Mouse (Mus musculus) brain, embryonic 18.5 days (tissue): ENCODE data around the gene Plac1.

ENCODE experiments used
- DNase-seq: peaks from one replicate; pipeline ENCODE4 v3.0.0-alpha.2; 2012; ENCODE audit warnings: low read depth, low spot score

Gene Plac1

DNA sequence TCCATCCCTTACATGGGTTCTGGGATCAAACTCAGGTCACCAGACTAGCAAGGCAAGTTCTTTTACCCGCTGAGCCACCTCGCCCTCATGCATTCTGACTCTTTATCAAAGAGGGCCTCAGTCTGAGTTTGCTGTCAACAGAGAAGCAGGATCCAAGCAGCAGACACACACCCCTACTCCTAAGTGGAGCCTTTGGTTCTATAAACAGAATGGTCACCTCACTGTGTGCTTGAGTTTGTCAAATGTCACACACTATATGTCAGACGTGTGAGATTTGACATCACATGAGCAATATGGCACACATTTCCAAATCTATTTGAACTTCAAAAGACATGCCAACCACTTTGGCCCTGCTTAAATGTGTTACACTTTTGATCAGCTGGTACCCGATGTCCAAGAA lies 42.2 kb downstream of the Plac1 start:
- no peak for DNase-seq

DNA sequence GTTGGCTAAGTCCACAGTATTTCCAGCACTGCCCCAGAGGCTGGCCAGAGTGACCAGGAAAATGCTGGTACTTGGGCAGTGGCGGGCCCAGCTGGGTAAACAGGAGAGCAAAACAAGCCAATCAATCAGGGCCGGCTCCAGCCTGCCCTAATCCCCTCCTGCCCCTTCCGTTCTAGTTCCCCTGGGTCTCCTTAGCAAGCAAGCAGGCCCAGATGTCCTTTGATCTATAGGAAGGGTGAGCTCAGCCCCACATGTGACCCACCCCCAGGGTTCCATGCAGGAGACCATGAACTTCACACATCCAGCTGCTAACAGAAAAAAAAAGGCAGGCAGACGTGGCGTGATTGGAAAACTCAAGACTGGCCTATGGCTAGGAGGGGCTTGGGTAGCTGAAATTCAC lies 43.5 kb downstream of the Plac1 start:
- no peak for DNase-seq

DNA sequence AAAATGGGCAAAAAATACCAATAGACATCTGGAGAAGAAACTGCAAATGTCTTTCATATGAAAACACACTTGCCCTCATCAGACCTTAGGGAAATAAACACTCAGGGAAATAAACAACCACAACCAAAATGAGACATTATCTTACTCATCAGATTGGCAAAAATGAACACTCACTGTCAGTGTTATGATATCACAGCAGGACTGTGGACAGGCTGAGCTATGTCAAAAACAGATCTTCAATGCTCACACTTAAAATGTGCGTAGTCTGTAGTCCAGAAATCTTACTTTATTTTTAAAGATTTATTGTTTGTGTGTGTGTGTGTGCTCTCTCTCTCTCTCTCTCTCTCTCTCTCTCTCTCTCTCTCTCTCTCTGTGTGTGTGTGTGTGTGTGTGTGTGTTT lies 51.2 kb downstream of the Plac1 start:
- no peak for DNase-seq

DNA sequence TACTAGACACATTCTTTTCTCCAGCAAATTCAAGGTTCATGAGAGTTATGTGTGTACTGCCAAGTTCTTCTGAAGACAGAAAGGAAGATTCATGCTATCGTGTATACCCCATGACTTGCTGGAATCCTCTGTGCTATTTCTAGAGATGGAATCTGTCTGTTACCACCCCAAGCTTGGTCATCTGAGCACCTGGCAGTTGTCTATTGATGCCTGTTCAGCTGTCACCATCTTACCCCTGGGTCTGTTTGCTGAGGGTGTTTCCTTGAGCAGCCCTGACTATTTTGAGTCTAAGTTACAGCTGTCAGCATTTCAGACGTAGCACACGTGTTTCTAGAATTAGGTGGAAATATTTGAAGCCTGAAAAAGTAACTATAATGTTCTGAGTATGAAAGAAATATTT lies 60.1 kb downstream of the Plac1 start:
- DNase-seq = no peak

DNA sequence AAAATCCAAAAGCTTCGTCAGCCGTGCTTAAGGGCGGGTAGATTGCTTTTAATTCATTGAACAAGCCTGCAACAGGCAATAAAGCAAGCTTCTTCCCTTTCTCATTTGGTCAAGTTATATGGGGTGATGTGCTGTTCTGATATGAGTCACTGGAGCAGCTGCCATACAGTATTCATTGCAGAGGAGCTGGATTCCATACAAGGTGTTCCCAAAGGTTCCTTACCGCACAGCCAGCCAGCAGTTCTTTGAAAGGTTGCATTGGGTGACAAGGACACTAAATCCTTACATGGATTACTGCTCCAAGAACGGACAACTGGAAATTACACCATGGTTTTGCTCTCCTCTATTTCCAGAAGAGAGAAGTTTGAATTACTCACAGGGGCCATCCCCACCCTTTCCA lies 63.6 kb downstream of the Plac1 start:
- DNase-seq = no peak

DNA sequence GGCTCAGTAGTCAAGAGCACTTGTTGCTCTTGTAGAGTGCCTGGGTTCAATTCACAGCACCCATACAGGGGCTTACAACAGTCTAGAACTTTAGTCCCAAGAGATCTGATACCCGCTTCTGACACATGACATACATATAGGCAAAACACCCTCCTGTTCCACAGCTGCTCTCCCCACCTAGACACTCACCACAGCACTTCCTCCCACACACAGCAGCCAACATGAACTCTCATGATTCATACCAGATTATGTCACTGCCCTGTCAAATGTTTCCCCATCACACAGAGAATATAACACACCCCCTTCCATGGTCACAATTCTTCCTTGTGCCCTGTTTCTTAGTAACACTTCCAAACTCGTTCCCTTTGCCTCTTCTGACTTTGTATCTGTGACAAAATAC lies 71.3 kb downstream of the Plac1 start:
- DNase-seq = no peak

DNA sequence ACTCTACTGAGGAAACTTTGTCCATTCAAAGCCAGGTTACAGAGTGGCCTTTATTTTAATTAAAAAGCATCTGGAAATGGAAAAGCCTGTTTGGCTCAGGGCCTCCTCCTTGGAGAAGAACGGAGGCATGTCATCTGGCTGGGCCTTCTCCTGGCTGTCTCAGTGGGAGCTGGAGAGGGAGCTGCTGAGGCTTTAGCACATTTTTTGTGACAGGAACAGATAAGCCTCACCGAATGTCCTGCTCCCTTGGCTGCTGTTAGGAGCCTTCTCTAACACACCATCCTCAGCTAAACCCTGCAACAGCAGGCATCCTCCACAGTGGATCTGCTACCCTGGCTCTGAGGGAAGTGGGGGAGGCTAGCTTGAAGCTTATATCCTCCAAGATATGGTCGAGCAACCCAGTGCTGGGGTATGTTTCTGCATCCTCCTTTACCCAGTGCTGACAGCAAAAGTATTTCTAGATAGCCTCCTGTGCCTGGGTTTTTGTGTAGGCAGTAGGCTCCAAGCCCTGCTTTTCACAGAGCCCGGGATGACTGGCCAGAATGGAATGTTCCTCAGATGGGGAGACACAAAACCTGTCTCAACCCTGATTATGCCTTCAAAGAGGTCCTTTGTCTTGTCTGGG lies 72.9 kb downstream of the Plac1 start:
- no peak for DNase-seq

DNA sequence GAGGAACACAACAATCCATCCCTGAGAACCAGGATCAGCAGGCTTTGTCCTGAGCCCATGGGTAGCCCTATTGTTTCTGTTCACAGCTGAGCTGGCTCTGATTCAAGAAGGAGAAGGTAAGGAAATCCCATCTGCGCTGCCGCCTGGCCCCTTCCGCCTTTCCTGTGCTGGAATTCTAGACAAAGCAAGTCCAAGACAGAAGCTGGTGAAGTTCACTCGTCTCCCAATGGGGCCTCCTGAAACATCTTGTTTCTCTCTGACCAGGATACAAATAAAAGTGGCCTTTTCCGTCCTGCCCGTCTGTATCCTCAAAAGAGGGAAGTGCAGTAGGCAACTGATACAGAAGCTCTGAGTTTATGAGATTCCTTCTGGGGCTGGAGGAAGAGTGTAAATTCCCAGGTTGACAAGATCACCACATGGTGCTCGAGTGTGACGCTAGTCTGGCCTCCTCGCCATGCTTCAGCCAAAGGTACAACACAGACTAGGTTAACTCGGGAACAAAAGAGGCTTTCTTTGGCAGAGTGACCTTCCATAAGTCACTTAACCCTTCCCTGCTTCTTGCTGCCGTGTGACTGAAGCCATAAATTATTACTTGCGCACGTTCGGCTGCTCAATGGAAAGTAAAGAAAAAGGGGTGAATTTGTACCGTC lies 73.5 kb downstream of the Plac1 start:
- DNase-seq = no peak

DNA sequence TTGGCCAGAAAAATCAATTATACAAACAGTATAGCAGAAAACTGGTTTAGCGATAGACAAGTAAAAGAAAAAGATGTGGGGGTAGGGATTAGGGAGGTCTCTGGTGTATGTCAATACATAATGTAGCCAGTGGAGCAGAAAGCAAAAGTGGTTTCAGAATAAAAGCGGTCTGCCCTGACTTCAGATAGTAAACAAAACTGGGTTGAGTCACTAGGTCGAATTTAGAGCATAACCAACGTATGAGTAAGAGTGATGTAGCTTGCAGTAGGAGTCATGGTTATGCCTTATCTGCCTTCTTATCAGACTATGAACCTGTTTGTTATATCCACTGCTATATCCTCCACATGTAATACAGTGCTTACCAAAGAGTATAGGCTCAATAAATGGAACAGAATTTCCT lies 77.3 kb downstream of the Plac1 start:
- DNase-seq = no peak

DNA sequence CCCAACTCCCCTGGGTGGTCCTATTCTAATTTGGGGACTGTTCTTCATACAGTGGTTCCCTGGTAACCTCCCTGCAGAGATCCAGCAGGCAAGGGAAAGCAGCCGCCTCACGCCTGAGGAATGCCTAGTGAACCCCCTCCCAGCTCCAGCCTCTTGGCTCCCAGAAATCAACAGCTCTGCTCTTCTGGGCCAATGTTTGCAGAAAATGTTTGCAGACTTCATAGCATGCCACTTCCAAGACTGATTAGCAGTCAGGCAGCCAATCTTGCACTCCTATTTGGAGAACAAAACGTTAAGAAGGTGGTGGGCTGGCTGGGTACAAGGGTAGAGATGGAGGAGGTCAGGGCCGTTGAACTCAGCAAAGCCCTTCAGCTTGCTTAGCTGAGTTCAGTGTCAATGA lies 78.3 kb downstream of the Plac1 start:
- no peak for DNase-seq

DNA sequence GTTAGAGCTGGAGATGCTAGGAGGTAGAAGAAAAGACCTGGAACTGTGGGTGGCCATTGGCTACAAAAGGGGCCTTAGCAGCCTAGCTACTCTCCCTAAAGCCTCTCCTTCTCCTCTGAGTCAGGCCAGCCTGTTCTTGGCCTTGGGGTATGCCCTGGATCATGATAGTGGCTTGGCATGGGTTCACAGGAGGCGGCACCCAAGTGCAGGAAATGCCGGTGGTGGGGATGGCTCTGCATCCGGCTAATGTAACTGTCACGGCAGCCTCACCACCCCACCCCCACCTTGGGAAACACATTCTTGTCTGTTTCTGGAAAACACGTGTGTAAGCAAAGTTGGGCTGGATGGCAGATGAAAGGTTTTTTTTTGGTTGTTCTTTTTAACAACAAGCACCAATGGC lies 78.8 kb downstream of the Plac1 start:
- DNase-seq = no peak

DNA sequence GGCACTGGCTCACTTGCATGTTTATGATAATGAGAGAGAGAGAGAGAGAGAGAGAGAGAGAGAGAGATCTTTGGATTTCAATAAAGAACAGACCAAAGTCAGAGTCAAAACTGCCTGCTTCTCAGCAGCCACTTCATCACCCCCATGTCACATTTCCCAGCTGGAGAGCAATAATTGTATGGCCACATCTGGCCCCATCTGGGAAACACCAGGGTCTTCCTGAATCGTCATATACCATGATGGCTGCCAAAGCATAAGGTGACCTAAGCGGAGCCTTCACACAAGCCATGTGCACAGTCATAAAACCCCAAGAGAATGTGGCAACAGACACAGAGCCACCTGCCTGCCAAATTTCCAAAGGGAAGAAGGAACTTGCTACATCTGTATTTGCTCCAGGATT lies 91.9 kb downstream of the Plac1 start:
- DNase-seq = no peak

DNA sequence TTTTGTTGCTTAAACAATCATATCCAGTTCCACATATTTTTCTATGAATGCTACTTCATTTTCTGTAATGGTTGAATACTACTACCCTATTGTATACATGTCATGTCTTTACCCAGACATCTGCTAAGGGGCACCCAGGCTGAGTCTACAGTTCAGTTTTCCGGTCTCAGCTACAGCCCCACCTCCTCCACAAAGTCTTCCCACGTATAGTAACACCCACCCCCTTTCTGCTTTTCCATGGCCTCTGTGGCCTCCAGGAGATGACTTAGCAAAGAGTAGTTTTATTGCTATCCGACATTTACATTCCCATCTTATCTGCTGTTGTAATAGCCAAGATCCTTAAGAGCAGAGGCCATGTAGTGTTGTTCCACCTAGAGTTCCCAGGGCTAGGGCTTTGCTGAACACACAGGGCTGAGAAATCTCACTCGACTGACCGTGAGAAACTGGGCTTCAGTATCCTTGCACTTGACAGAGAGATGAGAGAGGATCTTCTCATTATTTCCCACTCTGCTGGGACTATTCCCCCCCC lies 93.5 kb downstream of the Plac1 start:
- DNase-seq = no peak

DNA sequence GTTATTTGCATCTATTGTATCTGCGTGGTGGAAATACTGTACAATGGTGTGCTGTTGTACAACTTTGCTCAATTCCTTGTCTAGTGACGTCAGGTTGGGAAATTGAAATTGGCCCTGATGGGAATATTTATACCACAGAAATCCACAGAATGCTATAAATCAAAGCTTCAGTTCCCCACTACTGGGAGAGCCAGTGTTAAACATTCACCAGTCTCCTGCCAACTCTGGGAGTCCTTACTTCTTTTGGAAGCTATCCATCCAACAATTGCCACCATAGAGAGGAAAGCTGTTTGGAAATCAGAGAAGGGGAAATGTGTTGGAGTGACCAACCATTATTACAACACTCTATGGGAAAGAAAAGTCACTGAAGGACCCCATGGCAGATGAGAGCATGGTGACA lies 100.3 kb downstream of the Plac1 start:
- DNase-seq = no peak

DNA sequence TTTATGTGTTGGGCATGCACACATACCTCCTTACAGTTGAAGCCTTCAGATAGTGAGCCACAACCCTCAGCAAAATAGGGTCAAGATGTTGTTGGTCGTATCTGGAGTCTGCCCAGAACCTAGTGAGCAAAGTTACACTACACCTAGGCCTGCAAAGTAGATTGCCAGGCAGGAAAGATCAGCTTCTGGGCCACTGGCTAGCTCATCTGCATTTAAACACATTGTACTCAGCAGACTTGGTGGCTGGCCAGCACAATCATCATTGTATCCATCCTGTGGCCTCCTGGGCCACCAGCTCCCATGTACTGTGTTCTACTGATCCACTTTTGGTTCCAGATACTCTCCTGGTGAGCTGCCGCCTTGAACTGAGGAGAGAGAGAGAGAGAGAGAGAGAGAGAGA lies 102.8 kb downstream of the Plac1 start:
- DNase-seq = no peak

DNA sequence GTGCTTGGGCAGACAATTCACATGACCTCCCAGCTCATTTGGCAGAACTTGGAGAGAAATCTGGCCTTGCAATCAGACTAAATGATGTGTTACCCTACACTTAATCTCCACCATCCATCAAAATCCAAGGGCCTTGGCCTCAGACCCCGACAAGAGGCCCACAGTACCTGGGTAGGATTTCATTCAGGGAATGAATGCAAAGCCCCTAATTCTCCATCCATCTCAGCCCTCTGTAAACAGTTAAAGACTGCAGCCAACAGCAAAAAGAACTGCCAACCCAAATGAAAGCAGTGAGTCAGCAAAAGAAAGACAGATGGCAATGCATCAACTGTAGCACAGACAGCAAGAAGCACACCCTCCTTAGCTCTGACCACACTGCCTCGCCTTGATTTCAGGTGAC lies 110.4 kb downstream of the Plac1 start:
- DNase-seq = no peak

DNA sequence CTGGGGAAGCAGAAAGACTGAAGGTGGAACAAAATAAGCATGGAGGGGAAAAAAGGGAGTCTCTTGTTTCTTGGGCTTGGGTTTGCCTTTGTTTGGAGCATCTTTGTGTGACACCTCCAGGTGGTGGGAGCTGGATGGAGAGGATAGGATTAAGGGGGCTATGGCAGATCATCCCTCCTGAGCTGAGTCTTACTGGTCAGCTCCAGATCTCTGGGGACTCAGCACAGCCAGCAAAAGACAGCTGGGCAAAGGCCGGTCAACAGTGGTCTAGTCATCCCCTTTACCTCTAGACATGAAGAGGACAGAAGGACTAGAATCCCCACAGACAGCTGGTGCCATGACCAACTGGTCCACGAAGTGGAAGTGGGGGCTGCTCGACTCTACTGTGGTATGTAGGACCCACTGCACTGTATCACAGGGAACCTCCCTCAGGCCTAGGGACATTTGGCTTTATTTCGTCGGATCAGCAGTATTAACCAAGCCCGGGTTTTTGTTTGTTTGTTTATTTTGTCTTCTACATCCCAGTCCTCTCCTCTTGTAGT lies 113.3 kb downstream of the Plac1 start:
- no peak for DNase-seq

DNA sequence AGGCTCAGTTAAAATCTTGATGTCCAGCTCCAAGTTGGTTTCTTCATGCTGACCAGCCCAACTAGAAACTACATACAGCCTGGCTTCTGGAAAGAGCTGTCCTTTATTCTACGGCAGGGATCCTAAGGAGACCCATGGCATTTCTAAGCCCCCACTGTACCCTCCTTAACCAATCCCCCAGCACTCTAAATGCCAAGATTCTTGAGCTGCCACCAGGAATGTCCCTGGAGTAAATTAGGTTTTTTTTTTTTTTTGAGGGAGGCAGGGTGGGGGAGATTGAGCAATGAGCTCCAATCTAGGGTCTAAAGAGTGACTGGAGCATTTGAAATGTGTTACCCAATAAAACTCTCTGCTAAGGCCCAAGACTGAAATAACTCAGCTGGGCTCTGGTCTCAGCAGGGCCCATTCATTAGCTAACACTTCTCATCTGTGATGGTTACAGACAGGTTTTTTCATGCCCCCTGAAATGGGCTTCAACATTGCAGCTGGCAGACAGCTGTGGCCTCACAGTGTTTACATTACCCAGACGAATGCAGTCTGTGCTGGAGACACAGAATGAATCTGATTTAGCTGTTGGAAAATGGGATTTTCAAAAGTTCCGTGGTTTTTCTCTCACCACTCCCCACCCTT lies 114.0 kb downstream of the Plac1 start:
- no peak for DNase-seq

DNA sequence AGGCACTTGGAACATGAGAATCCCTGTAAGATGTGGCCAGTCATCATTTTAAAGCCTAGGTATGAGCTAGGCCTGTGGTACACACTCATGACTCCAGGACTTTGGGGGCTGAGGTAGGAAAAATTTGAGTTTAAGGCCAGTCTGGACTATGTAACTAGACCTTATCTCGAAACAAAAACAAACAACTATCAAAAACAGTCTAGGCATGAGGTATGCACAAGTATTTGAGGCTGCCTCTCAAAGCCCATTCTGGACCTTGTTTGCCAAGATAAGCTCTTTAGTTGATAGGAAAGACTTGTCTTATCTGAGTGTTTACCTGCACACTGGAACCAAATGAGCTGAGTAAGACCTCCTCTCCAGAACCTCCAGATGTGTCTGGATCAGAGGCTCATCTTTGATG lies 116.3 kb downstream of the Plac1 start:
- DNase-seq = no peak

DNA sequence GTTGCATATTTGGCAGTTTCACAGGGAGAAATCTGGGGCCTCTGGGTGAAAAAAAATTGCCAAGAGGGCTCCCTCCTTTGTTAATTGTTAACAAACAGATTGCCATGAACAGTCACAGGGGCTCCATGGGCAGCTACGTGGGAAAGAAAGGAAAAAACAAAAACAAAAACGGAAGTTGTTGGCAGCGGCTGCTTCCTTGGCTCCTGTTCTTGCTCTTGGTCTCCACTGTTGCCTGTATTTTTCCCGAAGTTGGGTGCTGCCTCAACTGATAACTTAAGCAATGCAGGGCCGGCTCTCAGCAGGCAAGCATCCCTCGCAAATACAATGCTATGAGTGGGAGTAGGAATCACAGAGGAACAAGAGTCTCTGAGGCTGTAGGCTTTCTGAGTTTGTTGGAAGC lies 121.3 kb downstream of the Plac1 start:
- no peak for DNase-seq

DNA sequence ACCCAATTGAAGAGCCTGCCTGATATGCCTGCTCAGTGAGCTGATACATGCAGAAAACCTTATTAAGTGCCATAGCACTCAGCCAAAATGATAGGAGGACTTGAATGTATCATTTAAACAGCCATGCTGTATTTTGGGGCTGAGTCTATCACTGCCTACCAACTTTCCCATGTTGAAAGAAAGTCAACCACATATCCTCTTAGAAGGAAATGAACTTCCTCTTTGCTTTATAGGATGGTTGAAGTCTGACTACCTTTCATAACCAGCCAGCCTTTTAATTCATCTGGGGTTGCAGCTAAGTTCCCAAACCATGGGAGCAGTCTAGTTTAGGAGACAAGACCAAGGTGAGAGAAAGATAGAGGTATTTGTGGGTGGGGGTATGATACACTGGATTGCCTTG lies 121.9 kb downstream of the Plac1 start:
- no peak for DNase-seq

DNA sequence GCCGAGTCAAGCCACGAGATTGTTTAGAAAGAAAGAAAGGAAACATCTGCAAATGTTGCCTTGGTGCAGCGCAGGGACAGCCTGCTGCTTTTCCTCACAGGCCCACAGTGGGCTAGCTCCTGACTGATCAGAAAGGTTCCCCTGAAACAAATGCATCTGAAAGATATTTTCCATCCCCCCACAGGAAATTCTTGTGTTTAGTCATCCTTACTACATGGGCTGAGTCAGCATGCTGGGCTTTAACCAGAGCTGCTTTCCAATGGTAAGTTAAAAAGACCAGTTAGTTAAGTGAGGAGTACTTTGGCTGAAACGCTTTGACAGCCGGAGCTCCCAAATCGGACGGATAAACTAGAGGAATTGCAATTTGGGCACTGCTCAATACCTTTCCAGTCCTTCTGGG lies 124.9 kb downstream of the Plac1 start:
- DNase-seq = no peak

DNA sequence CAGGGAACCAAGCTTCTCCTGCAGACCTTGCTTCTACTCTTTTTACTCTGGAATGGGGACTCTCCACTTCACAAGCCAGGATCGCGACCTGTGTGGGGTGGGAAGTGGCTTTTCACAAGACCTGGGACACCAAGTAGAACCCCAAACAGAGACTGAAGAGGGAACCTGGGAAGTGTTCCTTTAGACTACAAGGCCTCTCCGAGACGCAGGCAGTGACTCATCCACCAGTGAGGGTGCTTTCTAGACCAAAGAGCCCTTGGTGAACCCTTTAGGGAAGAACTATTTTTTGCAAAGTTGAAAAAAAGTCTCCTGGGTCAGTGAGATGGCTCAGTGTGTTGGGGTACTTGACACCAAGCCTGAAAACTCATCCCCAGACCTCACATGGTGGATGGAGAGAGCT lies 129.8 kb downstream of the Plac1 start:
- DNase-seq = no peak
